Mouse (Mus musculus) embryonic facial prominence, embryonic 15.5 days (tissue): Measurements from ENCODE around the gene Pmel. TPM values are rescaled to one million over a fixed set of nuclear protein-coding genes. Genes with fewer than 3 reads are reported as not detected.

ENCODE experiments used
- ATAC-seq: fragments of 200-750 bp; cut with Nextera tagmentation; 2 replicates; pipeline ENCODE4 v1.8.0; 2017; ENCODE audit warnings: low read depth, moderate TSS enrichment; ENCODE audit not compliant: insufficient number of reproducible peaks, low FRiP score, low TSS enrichment
- H3K27ac ChIP-seq: fragments of 300-500 bp; sonication (generic); replicated peaks from 2 replicates; pipeline ENCODE4 v1.5.1; 2015; ENCODE audit warnings: mild to moderate bottlenecking, inconsistent platforms
- H3K27me3 ChIP-seq: fragments of 300-500 bp; sonication (generic); 2 replicates; pipeline ENCODE4 v1.6.1; 2015; ENCODE audit warnings: inconsistent platforms
- H3K36me3 ChIP-seq: fragments of 300-500 bp; sonication (generic); 2 replicates; pipeline ENCODE4 v1.6.1; 2015; ENCODE audit warnings: mild to moderate bottlenecking, inconsistent platforms
- H3K4me1 ChIP-seq: fragments of 300-500 bp; sonication (generic); 2 replicates; pipeline ENCODE4 v1.6.1; 2015; ENCODE audit warnings: inconsistent platforms
- H3K4me2 ChIP-seq: fragments of 300-500 bp; sonication (generic); replicated peaks from 2 replicates; pipeline ENCODE4 v1.6.1; 2015; ENCODE audit warnings: mild to moderate bottlenecking, inconsistent platforms
- H3K4me3 ChIP-seq: fragments of 300-500 bp; sonication (generic); replicated peaks from 2 replicates; pipeline ENCODE4 v1.5.1; 2015; ENCODE audit warnings: mild to moderate bottlenecking, inconsistent platforms
- H3K9ac ChIP-seq: fragments of 300-500 bp; sonication (generic); 2 replicates; pipeline ENCODE4 v1.6.1; 2015; ENCODE audit warnings: inconsistent platforms
- H3K9me3 ChIP-seq: fragments of 300-500 bp; sonication (generic); replicated peaks from 2 replicates; pipeline ENCODE4 v1.6.1; 2016; ENCODE audit warnings: inconsistent platforms
- WGBS: fragments of 180-500 bp; shearing (Covaris S2); methylation state at CpG from one replicate; pipeline ENCODE4 v1.1.7; 2015; 5-methylcytosine and 5-hydroxymethylcytosine counted together
- polyA plus RNA-seq: library from polyadenylated mRNA; unstranded; fragments of >200 nt; fragmentation: Nextera tagmentation; extraction: Ambion mirVana; gene quantifications from 2 replicates; pipeline ENCODE4 v1.2.1, GENCODE M21; 2015

Gene Pmel
- polyA plus RNA-seq, result 27.2 and 29.8 TPM in 2 replicates

- peaks cover 30% of the 10 kb centered on the region for H3K4me1 ChIP-seq
- peak within 1 kb of the TSS; percentile 69 for H3K4me2 ChIP-seq
- H3K9ac ChIP-seq, result peak within 1 kb of the TSS; percentile 88
- peak within 1 kb of the TSS; percentile 98 for H3K27ac ChIP-seq
- no peaks in the 10 kb centered on the region for H3K27me3 ChIP-seq
- peaks cover 39% of the 10 kb centered on the region for H3K36me3 ChIP-seq
- WGBS, result 11% methylated on average over 4 of the region's 4 CpGs
- ATAC-seq, result no peak
- H3K4me3 ChIP-seq, result peak within 1 kb of the TSS; percentile 75
- H3K9me3 ChIP-seq, result no peaks in the 10 kb centered on the region
These were observed at the start of gene Pmel for GRCm38 (mm10) chr10:128703895-128704294. TSS of gene Pmel (plus strand) at chr10:128704195.

- H3K4me2 ChIP-seq, result no peak overlapping the region
- WGBS, result 75% methylated on average over 3 of the region's 3 CpGs
- H3K27me3 ChIP-seq, result no peaks in the 10 kb centered on the region
These were observed 48.7 kb upstream of the Pmel start for GRCm38 (mm10) chr10:128655254-128655653.

GRCm38 (mm10) chr10:128656731-128657130 lies 47.3 kb upstream of the Pmel start:
- Histone ChIP-seq H3K9me3 (no peaks in the 10 kb centered on the region), H3K4me2 (no peak overlapping the region), H3K36me3 (no peaks in the 10 kb centered on the region), H3K27me3 (no peaks in the 10 kb centered on the region), H3K9ac (no peak overlapping the region), H3K4me3 (no peak overlapping the region), H3K4me1 (peaks cover 10% of the 10 kb centered on the region; the same call in 1 of the 2 replicates), H3K27ac (no peak overlapping the region)
- no peak for ATAC-seq
- WGBS, result 90% methylated on average over 1 of the region's 1 CpGs

More at GRCm38 (mm10) chr10:128655254-128655653, 48.7 kb upstream of the Pmel start:
- Histone ChIP-seq H3K27ac (no peak overlapping the region), H3K4me1 (peaks cover 10% of the 10 kb centered on the region; the same call in 1 of the 2 replicates), H3K9ac (no peak overlapping the region), H3K9me3 (no peaks in the 10 kb centered on the region), H3K36me3 (no peaks in the 10 kb centered on the region), H3K4me3 (no peak overlapping the region)
- no peak for ATAC-seq

- Histone ChIP-seq H3K27ac (no peak overlapping the region), H3K4me1 (peaks cover 10% of the 10 kb centered on the region; the same call in 1 of the 2 replicates), H3K36me3 (no peaks in the 10 kb centered on the region), H3K4me2 (no peak overlapping the region), H3K4me3 (no peak overlapping the region), H3K27me3 (no peaks in the 10 kb centered on the region), H3K9ac (no peak overlapping the region), H3K9me3 (no peaks in the 10 kb centered on the region)
- no peak for ATAC-seq
- 50% methylated on average over 9 of the region's 9 CpGs for WGBS
These were observed 46.2 kb upstream of the Pmel start for GRCm38 (mm10) chr10:128657844-128658243.

- Histone ChIP-seq H3K9ac (no peak overlapping the region), H3K36me3 (no peaks in the 10 kb centered on the region), H3K27me3 (no peaks in the 10 kb centered on the region), H3K4me3 (no peak overlapping the region), H3K4me2 (no peak overlapping the region), H3K4me1 (peaks cover 4% of the 10 kb centered on the region; the same call in 1 of the 2 replicates), H3K27ac (no peak overlapping the region), H3K9me3 (no peaks in the 10 kb centered on the region)
- WGBS, result 42% methylated on average over 9 of the region's 9 CpGs
- no peak for ATAC-seq
These were observed 44.5 kb upstream of the Pmel start for GRCm38 (mm10) chr10:128659490-128659889.

GRCm38 (mm10) chr10:128662465-128662864 lies 41.5 kb upstream of the Pmel start:
- H3K4me1 ChIP-seq, result peaks cover 4% of the 10 kb centered on the region; the same call in 1 of the 2 replicates
- H3K9ac ChIP-seq, result no peak overlapping the region
- H3K36me3 ChIP-seq, result no peaks in the 10 kb centered on the region
- H3K9me3 ChIP-seq, result no peaks in the 10 kb centered on the region
- H3K4me2 ChIP-seq, result no peak overlapping the region
- H3K27me3 ChIP-seq, result no peaks in the 10 kb centered on the region
- no peak overlapping the region for H3K4me3 ChIP-seq
- ATAC-seq, result no peak
- no peak overlapping the region for H3K27ac ChIP-seq

- peaks cover 8% of the 10 kb centered on the region; the same call in 1 of the 2 replicates for H3K4me1 ChIP-seq
- no peaks in the 10 kb centered on the region for H3K9me3 ChIP-seq
- no peak overlapping the region for H3K4me3 ChIP-seq
- no peaks in the 10 kb centered on the region for H3K36me3 ChIP-seq
- H3K27ac ChIP-seq, result no peak overlapping the region
- no peak overlapping the region for H3K4me2 ChIP-seq
- no peak for ATAC-seq
- WGBS, result 60% methylated on average over 5 of the region's 5 CpGs
- H3K9ac ChIP-seq, result no peak overlapping the region
- no peaks in the 10 kb centered on the region for H3K27me3 ChIP-seq
These were observed 40.4 kb upstream of the Pmel start for GRCm38 (mm10) chr10:128663441-128664220.

- no peak overlapping the region for H3K9ac ChIP-seq
- H3K4me1 ChIP-seq, result 0 out of 2 replicates have a peak, but pooled peaks cover 6% of the 10 kb centered on the region
- no peak overlapping the region for H3K27ac ChIP-seq
- no peak overlapping the region for H3K4me3 ChIP-seq
- H3K27me3 ChIP-seq, result no peaks in the 10 kb centered on the region
- WGBS, result 71% methylated on average over 3 of the region's 3 CpGs
- no peak for ATAC-seq
- no peaks in the 10 kb centered on the region for H3K36me3 ChIP-seq
- no peaks in the 10 kb centered on the region for H3K9me3 ChIP-seq
- no peak overlapping the region for H3K4me2 ChIP-seq
These were observed 39.2 kb upstream of the Pmel start for GRCm38 (mm10) chr10:128664808-128665207.

GRCm38 (mm10) chr10:128665307-128665706 lies 38.7 kb upstream of the Pmel start:
- WGBS, result 80% methylated on average over 3 of the region's 3 CpGs

GRCm38 (mm10) chr10:128665806-128666205 lies 38.2 kb upstream of the Pmel start:
- H3K36me3 ChIP-seq, result peaks cover 7% of the 10 kb centered on the region; the same call in 1 of the 2 replicates
- H3K4me2 ChIP-seq, result no peak overlapping the region
- 91% methylated on average over 2 of the region's 2 CpGs for WGBS
- no peak overlapping the region for H3K4me3 ChIP-seq
- H3K27me3 ChIP-seq, result no peaks in the 10 kb centered on the region
- no peak overlapping the region for H3K9ac ChIP-seq
- no peaks in the 10 kb centered on the region for H3K9me3 ChIP-seq
- 0 out of 2 replicates have a peak, but pooled peaks cover 6% of the 10 kb centered on the region for H3K4me1 ChIP-seq
- no peak overlapping the region for H3K27ac ChIP-seq
- ATAC-seq, result no peak

More at GRCm38 (mm10) chr10:128665307-128665706, 38.7 kb upstream of the Pmel start:
- H3K4me2 ChIP-seq, result no peak overlapping the region
- ATAC-seq, result no peak
- 0 out of 2 replicates have a peak, but pooled peaks cover 3% of the 10 kb centered on the region for H3K36me3 ChIP-seq
- H3K27me3 ChIP-seq, result no peaks in the 10 kb centered on the region
- H3K4me1 ChIP-seq, result 0 out of 2 replicates have a peak, but pooled peaks cover 6% of the 10 kb centered on the region
- H3K9me3 ChIP-seq, result no peaks in the 10 kb centered on the region
- no peak overlapping the region for H3K9ac ChIP-seq
- H3K4me3 ChIP-seq, result no peak overlapping the region
- H3K27ac ChIP-seq, result no peak overlapping the region

GRCm38 (mm10) chr10:128668790-128669672 lies 35.0 kb upstream of the Pmel start:
- WGBS, result under 1% methylated on average over 40 of the region's 42 CpGs
- Histone ChIP-seq H3K4me3 (peak overlapping the region; percentile 68), H3K9me3 (no peaks in the 10 kb centered on the region), H3K4me2 (peak overlapping the region; percentile 72), H3K27me3 (no peaks in the 10 kb centered on the region), H3K27ac (peak overlapping the region; percentile 86), H3K9ac (peak overlapping the region; percentile 61), H3K4me1 (peaks cover 13% of the 10 kb centered on the region), H3K36me3 (peaks cover 14% of the 10 kb centered on the region; the same call in 1 of the 2 replicates)
- ATAC-seq, result peak; percentile 59; the same call in 1 of the 2 replicates
